Mouse (Mus musculus) ES-E14 (cell line): ENCODE results near the gene Gm9903.

Experiments
- CHD2 ChIP-seq: IDR thresholded peaks from 2 replicates; pipeline ENCODE4 v1.6.1; 2014; ENCODE audit warnings: mild to moderate bottlenecking, low read depth, low read length, inconsistent platforms
- MAFK ChIP-seq: IDR thresholded peaks from 2 replicates; pipeline ENCODE4 v1.6.1; 2014; ENCODE audit warnings: mild to moderate bottlenecking, low read depth, low read length, inconsistent platforms; ENCODE audit not compliant: insufficient read depth
- ZC3H11A ChIP-seq: IDR thresholded peaks from 2 replicates; pipeline ENCODE4 v1.6.1; 2012; ENCODE audit warnings: low read depth, mild to moderate bottlenecking, inconsistent platforms, low read length, borderline replicate concordance
- ZNF384 ChIP-seq: IDR thresholded peaks from 2 replicates; pipeline ENCODE4 v1.6.1; 2012; ENCODE audit warnings: low read depth, low read length, inconsistent platforms

GRCm38 (mm10) chr5:33655251-33655840, 25.6 kb downstream of the Gm9903 start:
- TF ChIP-seq ZNF384: no peak
- TF ChIP-seq MAFK: no peak
- TF ChIP-seq ZC3H11A: no peak
- TF ChIP-seq CHD2: no peak
